Mouse (Mus musculus): ENCODE results near the gene Cc2d2b. TPM values are rescaled to one million over a fixed set of nuclear protein-coding genes. Genes with fewer than 3 reads are reported as not detected.
A peak's percentile ranks its signal among the peaks of the same experiment; 100 is the strongest.

Cc2d2b gene
- polyA plus RNA-seq, 1 experiment, result 3.9 TPM

GRCm38 (mm10) chr19:40769341-40769770 is 20.8 kb downstream of the Cc2d2b start:
- no peak for TF ChIP-seq CTCF (IDR thresholded peaks at IDR 0.05; ENCODE audit: control insufficient read depth, insufficient read depth, low read length)
- no peak for TF ChIP-seq POLR2A (IDR thresholded peaks at IDR 0.05; ENCODE audit: borderline replicate concordance, control insufficient read depth, low read depth, low read length)
- H3K27ac ChIP-seq (ENCODE audit: control insufficient read depth, insufficient read depth, low read depth, low read length, poor library complexity), result no peak overlapping the region
- 56% methylated on average over 7 of the region's 7 CpGs for WGBS
- no peak overlapping the region for H3K4me3 ChIP-seq (replicated peaks; ENCODE audit: control insufficient read depth, low read depth, low read length)
- no peaks in the 10 kb centered on the region; the same call in 1 of the 2 replicates for H3K4me1 ChIP-seq (ENCODE audit: control insufficient read depth, insufficient read depth, low read length)

GRCm38 (mm10) chr19:40788004-40788714 is 39.6 kb downstream of the Cc2d2b start:
- WGBS, result 54% methylated on average over 15 of the region's 15 CpGs
- no peak overlapping the region for H3K4me3 ChIP-seq (replicated peaks; ENCODE audit: control insufficient read depth, low read depth, low read length)
- no peak for TF ChIP-seq POLR2A (IDR thresholded peaks at IDR 0.05; ENCODE audit: borderline replicate concordance, control insufficient read depth, low read depth, low read length)
- TF ChIP-seq CTCF (IDR thresholded peaks at IDR 0.05; ENCODE audit: control insufficient read depth, insufficient read depth, low read length), result no peak

GRCm38 (mm10) chr19:40788715-40789084 is 40.1 kb downstream of the Cc2d2b start:
- WGBS, result 20% methylated on average over 2 of the region's 2 CpGs
- Histone ChIP-seq H3K4me1 (ENCODE audit: control insufficient read depth, insufficient read depth, low read length) (no peaks in the 10 kb centered on the region; the same call in 1 of the 2 replicates), H3K27ac (ENCODE audit: control insufficient read depth, insufficient read depth, low read depth, low read length, poor library complexity) (no peak overlapping the region), H3K4me3 (replicated peaks; ENCODE audit: control insufficient read depth, low read depth, low read length) (no peak overlapping the region)
- TF ChIP-seq POLR2A (IDR thresholded peaks at IDR 0.05; ENCODE audit: borderline replicate concordance, control insufficient read depth, low read depth, low read length), result no peak
- no peak for TF ChIP-seq CTCF (IDR thresholded peaks at IDR 0.05; ENCODE audit: control insufficient read depth, insufficient read depth, low read length)

More at GRCm38 (mm10) chr19:40788004-40788714, 39.6 kb downstream of the Cc2d2b start:
- Histone ChIP-seq H3K27ac (ENCODE audit: control insufficient read depth, insufficient read depth, low read depth, low read length, poor library complexity) (no peak overlapping the region), H3K4me1 (ENCODE audit: control insufficient read depth, insufficient read depth, low read length) (no peaks in the 10 kb centered on the region; the same call in 1 of the 2 replicates)

GRCm38 (mm10) chr19:40805176-40805737 is 56.7 kb downstream of the Cc2d2b start:
- WGBS, result 85% methylated on average over 7 of the region's 7 CpGs
- no peak for TF ChIP-seq POLR2A (IDR thresholded peaks at IDR 0.05; ENCODE audit: borderline replicate concordance, control insufficient read depth, low read depth, low read length)
- TF ChIP-seq CTCF (IDR thresholded peaks at IDR 0.05; ENCODE audit: control insufficient read depth, insufficient read depth, low read length), result no peak
- no peak overlapping the region for H3K27ac ChIP-seq (ENCODE audit: control insufficient read depth, insufficient read depth, low read depth, low read length, poor library complexity)
- no peak overlapping the region for H3K4me3 ChIP-seq (replicated peaks; ENCODE audit: control insufficient read depth, low read depth, low read length)
- no peaks in the 10 kb centered on the region for H3K4me1 ChIP-seq (ENCODE audit: control insufficient read depth, insufficient read depth, low read length)

GRCm38 (mm10) chr19:40809858-40810257 is 61.3 kb downstream of the Cc2d2b start:
- Histone ChIP-seq H3K4me1 (ENCODE audit: control insufficient read depth, insufficient read depth, low read length) (peaks cover 4% of the 10 kb centered on the region), H3K27ac (ENCODE audit: control insufficient read depth, insufficient read depth, low read depth, low read length, poor library complexity) (no peak overlapping the region), H3K4me3 (replicated peaks; ENCODE audit: control insufficient read depth, low read depth, low read length) (no peak overlapping the region)
- TF ChIP-seq CTCF (IDR thresholded peaks at IDR 0.05; ENCODE audit: control insufficient read depth, insufficient read depth, low read length) (no peak), POLR2A (IDR thresholded peaks at IDR 0.05; ENCODE audit: borderline replicate concordance, control insufficient read depth, low read depth, low read length) (no peak)
- 20% methylated on average over 7 of the region's 7 CpGs for WGBS

- peaks cover 4% of the 10 kb centered on the region for H3K4me1 ChIP-seq (ENCODE audit: control insufficient read depth, insufficient read depth, low read length)
- no peak overlapping the region for H3K27ac ChIP-seq (ENCODE audit: control insufficient read depth, insufficient read depth, low read depth, low read length, poor library complexity)
- 89% methylated on average over 4 of the region's 4 CpGs for WGBS
These were observed 63.3 kb downstream of the Cc2d2b start for GRCm38 (mm10) chr19:40811840-40812239.

GRCm38 (mm10) chr19:40812778-40813177 is 64.2 kb downstream of the Cc2d2b start:
- H3K4me3 ChIP-seq (replicated peaks; ENCODE audit: control insufficient read depth, low read depth, low read length), result no peak overlapping the region
- 45% methylated on average over 3 of the region's 3 CpGs for WGBS
- no peak overlapping the region; the same call in 1 of the 2 replicates for H3K27ac ChIP-seq (ENCODE audit: control insufficient read depth, insufficient read depth, low read depth, low read length, poor library complexity)
- peaks cover 4% of the 10 kb centered on the region for H3K4me1 ChIP-seq (ENCODE audit: control insufficient read depth, insufficient read depth, low read length)
- TF ChIP-seq CTCF (IDR thresholded peaks at IDR 0.05; ENCODE audit: control insufficient read depth, insufficient read depth, low read length) (no peak), POLR2A (IDR thresholded peaks at IDR 0.05; ENCODE audit: borderline replicate concordance, control insufficient read depth, low read depth, low read length) (no peak)

More at GRCm38 (mm10) chr19:40811840-40812239, 63.3 kb downstream of the Cc2d2b start:
- TF ChIP-seq CTCF (IDR thresholded peaks at IDR 0.05; ENCODE audit: control insufficient read depth, insufficient read depth, low read length), result no peak
- TF ChIP-seq POLR2A (IDR thresholded peaks at IDR 0.05; ENCODE audit: borderline replicate concordance, control insufficient read depth, low read depth, low read length), result no peak
- no peak overlapping the region for H3K4me3 ChIP-seq (replicated peaks; ENCODE audit: control insufficient read depth, low read depth, low read length)

- TF ChIP-seq POLR2A (IDR thresholded peaks at IDR 0.05; ENCODE audit: borderline replicate concordance, control insufficient read depth, low read depth, low read length) (peak; percentile 62; the same call in 1 of the 2 replicates), CTCF (IDR thresholded peaks at IDR 0.05; ENCODE audit: control insufficient read depth, insufficient read depth, low read length) (no peak)
- WGBS, result 14% methylated on average over 14 of the region's 14 CpGs
- H3K27ac ChIP-seq (ENCODE audit: control insufficient read depth, insufficient read depth, low read depth, low read length, poor library complexity), result peak overlapping the region; percentile 97
- H3K4me3 ChIP-seq (replicated peaks; ENCODE audit: control insufficient read depth, low read depth, low read length), result peak overlapping the region; percentile 47
- peaks cover 4% of the 10 kb centered on the region for H3K4me1 ChIP-seq (ENCODE audit: control insufficient read depth, insufficient read depth, low read length)
These were observed 64.8 kb downstream of the Cc2d2b start for GRCm38 (mm10) chr19:40813385-40813784.
